Mouse (Mus musculus) limb, embryonic 15.5 days (tissue): ENCODE measurements at regions not wholly inside any gene's neighbourhood (a gene's known extent, or its start where the extent isn't known, plus 50 kb on each side); places are given as distances from the start of the nearest gene placed in this dataset.

ENCODE experiments used
- ATAC-seq: fragments of 200-750 bp; cut with Nextera tagmentation; 2 replicates; pipeline ENCODE4 v1.8.0; 2017; ENCODE audit warnings: low read depth, moderate TSS enrichment; ENCODE audit not compliant: insufficient number of reproducible peaks, low FRiP score, low TSS enrichment
- H3K27ac ChIP-seq: fragments of 300-500 bp; sonication (generic); 2 replicates; pipeline ENCODE4 v1.5.1; 2015; ENCODE audit warnings: moderate library complexity, mild to moderate bottlenecking, inconsistent platforms
- H3K27me3 ChIP-seq: fragments of 300-500 bp; sonication (generic); 2 replicates; pipeline ENCODE4 v1.6.1; 2015; ENCODE audit warnings: inconsistent platforms
- H3K36me3 ChIP-seq: fragments of 300-500 bp; sonication (generic); 2 replicates; pipeline ENCODE4 v1.6.1; 2015; ENCODE audit warnings: inconsistent platforms
- H3K4me1 ChIP-seq: fragments of 300-500 bp; sonication (generic); 2 replicates; pipeline ENCODE4 v1.6.1; 2015; ENCODE audit warnings: inconsistent platforms
- H3K4me2 ChIP-seq: fragments of 300-500 bp; sonication (generic); 2 replicates; pipeline ENCODE4 v1.6.1; 2015; ENCODE audit warnings: mild to moderate bottlenecking, inconsistent platforms
- H3K4me3 ChIP-seq: fragments of 300-500 bp; sonication (generic); 2 replicates; pipeline ENCODE4 v1.5.1; 2015; ENCODE audit warnings: mild to moderate bottlenecking, inconsistent platforms
- H3K9ac ChIP-seq: fragments of 300-500 bp; sonication (generic); 2 replicates; pipeline ENCODE4 v1.6.1; 2015; ENCODE audit warnings: inconsistent platforms
- H3K9me3 ChIP-seq: fragments of 300-500 bp; sonication (generic); 2 replicates; pipeline ENCODE4 v1.6.1; 2016; ENCODE audit warnings: inconsistent platforms
- WGBS: fragments of 180-500 bp; shearing (Covaris S2); methylation state at CpG from one replicate; pipeline ENCODE4 v1.1.7; 2015; 5-methylcytosine and 5-hydroxymethylcytosine counted together

DNA sequence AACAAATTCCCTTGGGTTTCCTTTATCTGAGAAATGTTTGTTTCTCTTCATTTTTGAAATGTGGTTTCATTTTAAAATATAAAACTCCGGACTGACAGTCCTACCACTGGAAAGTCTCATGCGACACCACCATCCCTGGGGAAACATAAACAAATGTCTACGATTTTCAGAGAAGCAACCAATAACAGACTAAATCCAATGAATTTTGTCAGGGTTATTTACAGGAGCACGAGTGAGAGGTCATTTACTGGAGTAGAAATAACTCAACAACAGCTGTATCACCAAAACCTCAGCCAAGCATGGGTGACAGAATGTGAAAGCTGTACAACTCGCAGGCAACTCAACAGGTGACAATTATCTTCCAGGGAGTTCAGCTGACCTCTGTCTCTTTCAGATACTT, 200.5 kb downstream of the Fam76b start:
- no peak overlapping the region for H3K4me3 ChIP-seq
- H3K9me3 ChIP-seq: no peaks in the 10 kb centered on the region
- no peak for ATAC-seq
- no peak overlapping the region for H3K4me2 ChIP-seq
- 52% methylated on average over 5 of the region's 5 CpGs for WGBS
- H3K27me3 ChIP-seq: no peaks in the 10 kb centered on the region
- no peaks in the 10 kb centered on the region for H3K36me3 ChIP-seq
- no peak overlapping the region for H3K27ac ChIP-seq
- H3K4me1 ChIP-seq: peaks cover 3% of the 10 kb centered on the region; the same call in 1 of the 2 replicates
- H3K9ac ChIP-seq: no peak overlapping the region

DNA sequence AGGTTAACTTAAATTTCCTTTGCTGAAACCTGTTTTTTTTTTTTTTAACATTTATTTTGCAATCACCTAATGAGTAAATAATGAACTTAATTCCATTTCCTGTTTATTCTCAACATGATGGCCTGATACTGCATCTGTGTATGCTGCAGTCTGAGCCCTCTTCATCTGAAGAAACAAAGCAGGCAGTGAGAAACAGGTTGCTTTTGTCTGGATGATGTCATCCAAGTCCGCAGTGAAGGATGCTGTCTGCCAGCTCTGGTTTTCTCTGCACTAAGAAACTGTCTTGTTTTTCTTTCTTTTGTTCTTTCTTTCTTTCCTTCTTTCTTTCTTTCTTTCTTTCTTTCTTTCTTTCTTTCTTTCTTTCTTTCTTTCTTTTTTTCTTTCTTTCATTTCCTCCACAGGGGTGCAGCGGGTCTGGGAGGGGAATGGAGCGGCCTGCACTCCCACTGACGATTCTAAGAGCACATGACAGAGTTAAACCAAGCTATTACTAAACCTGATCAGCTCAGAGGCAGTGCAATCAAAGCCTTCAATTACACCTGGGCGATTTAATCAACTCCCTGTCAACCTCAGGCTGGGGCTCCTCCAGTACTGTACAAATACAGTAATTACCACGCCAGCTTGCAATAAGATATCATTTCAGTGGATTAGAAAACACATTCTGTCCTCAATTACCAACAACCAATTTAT, 204.0 kb downstream of the Fam76b start:
- 55% methylated on average over 6 of the region's 6 CpGs for WGBS

DNA sequence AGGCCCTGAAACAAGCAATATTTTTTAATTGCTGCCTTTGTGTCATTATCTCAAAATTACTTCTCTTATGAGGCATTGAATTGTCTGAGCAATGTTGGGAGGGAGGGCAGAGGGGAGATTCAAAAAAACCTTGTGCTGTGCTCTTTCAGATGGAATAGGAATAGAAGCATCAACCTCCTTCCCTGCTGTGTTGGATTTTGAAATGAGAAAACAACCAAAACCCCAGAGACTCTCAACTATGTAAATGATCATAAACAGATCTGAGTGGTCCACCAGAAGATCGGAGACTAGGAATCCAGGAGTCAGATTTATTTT, 204.5 kb downstream of the Fam76b start:
- 55% methylated on average over 1 of the region's 1 CpGs for WGBS
- Histone ChIP-seq H3K36me3 (no peaks in the 10 kb centered on the region), H3K9me3 (no peaks in the 10 kb centered on the region), H3K27ac (no peak overlapping the region), H3K4me2 (no peak overlapping the region), H3K4me1 (no peaks in the 10 kb centered on the region), H3K27me3 (no peaks in the 10 kb centered on the region), H3K4me3 (no peak overlapping the region), H3K9ac (no peak overlapping the region)
- ATAC-seq: no peak

More for the DNA sequence above, 204.0 kb downstream of the Fam76b start:
- Histone ChIP-seq H3K4me2 (no peak overlapping the region), H3K27me3 (no peaks in the 10 kb centered on the region), H3K4me1 (no peaks in the 10 kb centered on the region), H3K9ac (no peak overlapping the region), H3K36me3 (no peaks in the 10 kb centered on the region), H3K4me3 (no peak overlapping the region), H3K9me3 (no peaks in the 10 kb centered on the region), H3K27ac (no peak overlapping the region)
- no peak for ATAC-seq

DNA sequence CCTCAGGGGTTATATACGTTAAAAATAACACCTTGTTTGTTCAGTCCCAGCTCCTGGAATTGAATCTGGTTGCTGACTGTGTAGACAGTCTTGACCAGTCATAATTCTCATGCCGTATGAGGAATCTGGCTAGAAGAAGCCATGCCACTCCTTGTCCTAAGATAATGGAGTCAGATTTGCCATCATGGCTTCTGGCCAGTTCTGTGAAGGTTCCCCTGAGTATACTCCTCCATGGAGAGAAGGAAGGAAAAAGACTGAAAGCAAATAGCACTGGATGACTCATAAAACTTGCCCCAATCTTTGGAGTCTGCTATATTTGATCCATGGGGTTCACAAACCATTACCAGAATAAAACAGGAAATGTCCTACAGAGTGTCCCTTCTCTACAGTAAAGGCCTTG, 208.0 kb downstream of the Fam76b start:
- Histone ChIP-seq H3K9me3 (no peaks in the 10 kb centered on the region), H3K4me2 (no peak overlapping the region), H3K4me3 (no peak overlapping the region), H3K4me1 (no peaks in the 10 kb centered on the region), H3K9ac (no peak overlapping the region), H3K36me3 (no peaks in the 10 kb centered on the region), H3K27ac (no peak overlapping the region), H3K27me3 (no peaks in the 10 kb centered on the region)
- 83% methylated on average over 2 of the region's 2 CpGs for WGBS
- no peak for ATAC-seq

DNA sequence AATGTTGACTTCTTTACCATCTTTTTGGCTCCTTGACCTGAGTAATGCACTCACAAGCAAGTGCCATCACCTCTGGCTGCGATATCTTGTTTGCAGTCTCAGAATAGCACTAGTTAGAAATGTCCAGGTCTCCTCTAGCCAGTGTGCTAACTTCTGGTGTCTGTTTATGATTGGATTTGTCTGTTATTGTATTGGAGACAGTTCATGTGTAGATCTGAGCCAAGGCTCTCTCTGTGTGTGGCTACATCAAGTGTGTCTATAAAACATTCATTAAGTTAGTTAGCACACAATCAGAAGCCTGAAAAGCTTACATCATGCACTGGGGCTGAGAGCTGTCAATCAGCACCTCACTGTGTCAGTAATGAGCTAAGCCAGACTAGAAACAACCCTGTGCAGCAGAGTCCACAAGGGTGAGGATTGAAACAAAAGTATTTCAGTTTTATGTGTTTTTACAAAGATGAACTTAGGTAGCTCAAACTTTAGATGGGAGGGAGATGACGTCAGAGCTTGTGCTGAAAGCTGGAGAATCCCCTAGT, 214.5 kb downstream of the Fam76b start:
- H3K9ac ChIP-seq: no peak overlapping the region
- no peaks in the 10 kb centered on the region for H3K36me3 ChIP-seq
- H3K4me3 ChIP-seq: no peak overlapping the region
- peaks cover 6% of the 10 kb centered on the region; the same call in 1 of the 2 replicates for H3K4me1 ChIP-seq
- no peak for ATAC-seq
- H3K4me2 ChIP-seq: no peak overlapping the region
- no peak overlapping the region for H3K27ac ChIP-seq
- WGBS: 47% methylated on average over 2 of the region's 2 CpGs
- H3K27me3 ChIP-seq: no peaks in the 10 kb centered on the region
- H3K9me3 ChIP-seq: no peaks in the 10 kb centered on the region

DNA sequence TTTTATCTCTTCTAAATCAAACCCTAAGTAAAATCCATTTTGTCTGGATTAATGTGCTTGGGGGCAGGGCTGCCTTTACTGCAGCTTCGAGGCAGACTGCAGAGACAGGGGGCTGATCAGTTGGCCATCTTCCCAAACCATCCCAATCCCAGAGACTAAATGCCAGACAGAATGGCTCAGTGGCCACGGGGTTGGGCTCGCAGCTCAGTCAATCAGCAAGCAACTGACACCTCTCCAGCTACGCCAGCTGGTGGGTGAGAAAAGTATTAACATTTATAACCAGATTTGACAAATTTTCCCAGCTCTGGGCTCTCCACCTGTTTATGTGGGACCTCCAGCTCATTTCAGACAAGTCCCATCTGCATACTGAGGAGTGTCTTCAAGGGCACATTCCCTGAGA, 220.7 kb downstream of the Fam76b start:
- H3K27ac ChIP-seq: no peak overlapping the region
- H3K36me3 ChIP-seq: no peaks in the 10 kb centered on the region
- no peak overlapping the region for H3K4me2 ChIP-seq
- WGBS: 65% methylated on average over 4 of the region's 4 CpGs
- H3K4me1 ChIP-seq: no peaks in the 10 kb centered on the region
- no peak overlapping the region for H3K9ac ChIP-seq
- H3K27me3 ChIP-seq: no peaks in the 10 kb centered on the region
- no peak for ATAC-seq
- no peak overlapping the region for H3K4me3 ChIP-seq
- no peaks in the 10 kb centered on the region for H3K9me3 ChIP-seq

DNA sequence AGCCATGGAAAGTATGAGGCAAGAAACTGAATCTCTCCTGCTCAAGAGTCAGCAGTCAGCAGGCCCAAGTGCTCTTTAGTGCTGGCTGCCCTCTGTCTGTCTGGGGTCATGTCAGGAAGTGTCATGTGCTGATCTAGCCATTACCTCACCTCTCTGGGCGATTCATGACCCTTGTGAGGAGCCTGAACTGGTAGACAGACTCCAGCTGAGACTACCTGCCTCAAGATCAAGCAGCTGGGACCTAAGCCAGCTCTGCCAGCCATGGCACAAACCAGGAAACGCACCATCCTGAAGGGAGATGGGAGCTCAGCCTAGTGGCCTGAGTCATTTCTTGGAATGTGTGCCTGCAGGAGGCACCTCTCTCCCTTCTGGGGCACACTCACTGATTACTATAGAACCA, 221.2 kb upstream of the Sesn3 start:
- H3K4me3 ChIP-seq: no peak overlapping the region
- ATAC-seq: 0 out of 2 replicates have a peak, but pooled peaks have one; percentile 52

DNA sequence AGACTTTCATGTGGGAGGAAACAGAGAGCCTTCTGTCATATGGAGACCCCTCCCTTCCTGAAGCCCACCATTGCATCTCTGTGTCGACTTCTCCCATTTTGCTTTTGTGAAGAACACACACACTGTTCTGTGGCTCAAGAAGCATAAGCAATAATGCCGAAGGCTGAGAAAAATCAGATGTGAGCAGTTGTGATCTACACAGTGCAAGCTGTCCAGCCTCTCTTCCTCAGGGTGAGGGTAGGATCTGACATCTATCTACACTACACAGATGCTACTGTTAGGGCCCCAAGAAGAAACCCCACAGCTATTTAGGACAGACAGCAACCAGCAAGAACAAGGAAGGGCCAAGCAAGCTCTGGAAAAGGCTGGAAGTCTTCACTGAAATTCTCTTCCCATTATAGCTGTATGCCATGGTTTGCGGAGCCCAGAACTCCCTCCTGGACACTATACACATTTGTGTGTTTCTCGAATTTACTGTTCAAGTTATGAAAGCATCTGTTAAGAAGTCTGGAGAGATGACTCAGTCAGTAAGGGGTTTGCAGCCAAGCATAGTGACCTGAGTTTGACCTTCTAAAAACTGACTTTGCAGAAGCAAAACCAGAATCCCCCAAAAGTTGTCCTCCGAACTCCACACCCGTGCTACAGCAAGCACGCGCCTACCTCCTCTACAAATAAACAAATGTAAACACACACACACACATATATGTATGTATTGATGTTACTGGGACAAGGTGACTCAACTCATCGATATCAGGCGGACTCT, 218.3 kb upstream of the Sesn3 start:
- ATAC-seq: no peak

More for the DNA sequence above, 221.2 kb upstream of the Sesn3 start:
- Histone ChIP-seq H3K27ac (peak overlapping the region; percentile 14), H3K9ac (no peak overlapping the region), H3K4me1 (peaks cover 32% of the 10 kb centered on the region), H3K36me3 (no peaks in the 10 kb centered on the region), H3K4me2 (no peak overlapping the region), H3K9me3 (no peaks in the 10 kb centered on the region), H3K27me3 (no peaks in the 10 kb centered on the region)
- 24% methylated on average over 2 of the region's 2 CpGs for WGBS

DNA sequence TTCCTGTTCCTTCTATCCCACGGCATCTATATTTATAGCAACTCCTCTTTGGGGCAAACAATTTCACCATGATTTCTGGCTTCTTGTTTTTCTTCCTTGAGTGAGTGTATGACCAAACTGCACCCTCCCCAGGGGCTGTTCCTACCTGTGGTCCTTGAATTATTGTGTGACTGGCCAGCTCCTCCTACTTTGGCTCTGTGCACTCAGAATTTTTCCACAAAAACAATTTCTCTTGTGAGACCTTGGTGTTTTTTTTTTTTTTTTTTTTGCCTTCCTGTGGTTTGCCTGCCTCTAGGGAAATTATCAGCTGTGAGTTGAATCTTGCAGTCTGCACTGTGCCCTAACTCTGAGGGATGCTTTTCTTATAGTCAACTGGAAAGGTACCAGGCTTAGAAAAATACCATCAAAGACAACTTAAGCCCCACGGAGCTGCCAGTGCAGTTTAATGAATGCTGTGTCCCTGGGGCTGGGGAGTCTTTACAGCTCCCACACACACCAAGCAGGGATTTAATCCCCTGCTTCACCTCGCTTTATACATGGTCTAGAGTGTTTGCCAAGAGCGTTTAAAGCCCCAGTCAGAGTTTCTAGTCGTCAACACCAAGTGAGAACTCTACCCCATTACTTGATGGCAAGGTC, 216.2 kb upstream of the Sesn3 start:
- Histone ChIP-seq H3K9ac (no peak overlapping the region), H3K36me3 (no peaks in the 10 kb centered on the region), H3K9me3 (no peaks in the 10 kb centered on the region), H3K27me3 (no peaks in the 10 kb centered on the region), H3K4me2 (no peak overlapping the region), H3K4me1 (peaks cover 46% of the 10 kb centered on the region), H3K27ac (peak overlapping the region; percentile 79), H3K4me3 (no peak overlapping the region)
- ATAC-seq: no peak
- 18% methylated on average over 5 of the region's 5 CpGs for WGBS

More for the DNA sequence above, 218.3 kb upstream of the Sesn3 start:
- H3K9ac ChIP-seq: no peak overlapping the region
- peaks cover 44% of the 10 kb centered on the region for H3K4me1 ChIP-seq
- H3K27ac ChIP-seq: no peak overlapping the region
- H3K36me3 ChIP-seq: no peaks in the 10 kb centered on the region
- 79% methylated on average over 10 of the region's 10 CpGs for WGBS
- no peak overlapping the region for H3K4me2 ChIP-seq
- H3K27me3 ChIP-seq: no peaks in the 10 kb centered on the region
- no peaks in the 10 kb centered on the region for H3K9me3 ChIP-seq
- no peak overlapping the region for H3K4me3 ChIP-seq

DNA sequence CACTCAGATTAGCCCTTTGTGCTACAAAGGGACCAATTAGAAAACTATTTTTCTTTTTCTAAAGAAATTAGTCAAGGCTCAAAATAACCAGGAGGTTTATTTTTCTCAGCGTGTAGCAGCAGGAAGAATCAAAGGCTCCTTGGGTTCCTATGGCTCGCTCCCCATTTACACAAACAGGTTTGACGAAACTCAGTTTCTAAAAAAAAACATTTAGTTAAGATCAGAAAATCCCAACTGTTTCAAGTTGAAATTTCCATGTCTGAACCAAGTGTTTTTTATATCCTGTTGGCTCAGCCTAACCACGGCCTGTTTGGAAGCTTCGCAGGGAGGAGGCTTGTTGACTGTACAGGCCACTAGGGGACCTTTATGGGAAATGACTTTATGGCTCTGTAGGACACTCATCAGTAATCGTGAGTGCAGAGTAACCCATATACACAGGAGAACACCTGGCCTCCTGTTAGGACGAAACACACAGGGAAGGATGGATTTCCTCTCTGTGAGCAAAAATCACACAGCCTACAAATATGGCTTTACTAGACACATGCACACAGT, 215.6 kb upstream of the Sesn3 start:
- ATAC-seq: no peak; the same call in 1 of the 2 replicates
- WGBS: 13% methylated on average over 7 of the region's 7 CpGs

DNA sequence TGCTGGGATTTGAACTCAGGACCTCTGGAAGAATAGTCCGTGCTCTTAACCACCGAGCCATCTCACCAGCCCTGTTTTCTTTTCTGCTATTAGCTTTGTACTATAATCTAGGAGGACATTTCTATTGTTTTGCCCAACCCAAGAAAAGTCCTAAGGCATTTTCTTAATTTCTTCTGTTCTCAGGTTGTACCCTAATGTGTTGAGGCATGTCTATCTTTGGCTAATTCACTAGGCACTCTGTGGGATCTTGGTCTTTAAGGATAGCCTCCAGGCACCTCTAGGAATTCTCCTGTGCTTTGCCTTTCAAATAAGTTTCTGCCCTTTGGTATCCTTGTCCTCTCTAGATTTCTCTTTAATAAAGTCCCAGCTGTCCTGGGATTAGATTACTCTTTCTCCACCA, 214.6 kb upstream of the Sesn3 start:
- Histone ChIP-seq H3K27me3 (no peaks in the 10 kb centered on the region), H3K36me3 (no peaks in the 10 kb centered on the region), H3K27ac (no peak overlapping the region), H3K9ac (no peak overlapping the region), H3K4me2 (no peak overlapping the region), H3K9me3 (peaks cover 3% of the 10 kb centered on the region; the same call in 1 of the 2 replicates), H3K4me1 (peaks cover 40% of the 10 kb centered on the region), H3K4me3 (no peak overlapping the region)
- no peak for ATAC-seq
- 89% methylated on average over 2 of the region's 2 CpGs for WGBS

More for the DNA sequence above, 215.6 kb upstream of the Sesn3 start:
- Histone ChIP-seq H3K4me1 (peaks cover 40% of the 10 kb centered on the region), H3K9ac (no peak overlapping the region), H3K4me3 (no peak overlapping the region), H3K27me3 (no peaks in the 10 kb centered on the region), H3K27ac (peak overlapping the region; percentile 79), H3K4me2 (no peak overlapping the region), H3K9me3 (no peaks in the 10 kb centered on the region), H3K36me3 (no peaks in the 10 kb centered on the region)

DNA sequence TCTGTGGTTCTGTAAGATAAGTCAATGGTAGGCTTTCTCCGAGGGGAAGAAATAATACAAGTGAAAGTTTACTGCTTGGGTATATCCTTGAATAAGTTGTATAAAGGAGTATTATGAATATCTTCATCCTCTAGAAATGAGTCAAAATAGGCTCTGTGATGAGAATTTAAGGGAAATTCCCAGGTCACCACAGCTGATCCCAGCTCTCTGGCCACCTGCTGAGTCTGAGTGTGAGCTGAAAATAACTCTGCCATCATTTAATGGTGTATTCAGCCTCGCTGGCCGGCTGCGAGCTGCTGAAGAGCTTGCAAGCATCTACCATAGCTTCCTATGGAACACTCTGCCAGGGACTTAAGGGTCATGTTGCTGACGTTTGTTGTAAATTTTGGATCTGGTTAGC, 213.5 kb upstream of the Sesn3 start:
- Histone ChIP-seq H3K27me3 (no peaks in the 10 kb centered on the region), H3K4me2 (no peak overlapping the region), H3K9me3 (peaks cover 4% of the 10 kb centered on the region; the same call in 1 of the 2 replicates), H3K4me1 (peaks cover 38% of the 10 kb centered on the region), H3K36me3 (no peaks in the 10 kb centered on the region), H3K27ac (no peak overlapping the region), H3K9ac (no peak overlapping the region), H3K4me3 (no peak overlapping the region)
- no peak for ATAC-seq
- WGBS: 47% methylated on average over 5 of the region's 5 CpGs
